Mouse (Mus musculus) layer of hippocampus, adult 8-10 months (tissue): ENCODE measurements around the gene Alox12b. TPM values are rescaled to one million over a fixed set of nuclear protein-coding genes. Genes with fewer than 3 reads are reported as not detected.

Source experiments
- DNase-seq, 2 experiments: peaks; one replicate each; pipeline ENCODE4 v3.0.0; 2022; ENCODE audit warnings: low spot score in 2 of 2
- total RNA-seq, 4 experiments: library from RNA; stranded (reverse); gene quantifications; 2 replicates each; pipeline ENCODE4 v1.2.4; 2022

The Alox12b gene
- total RNA-seq, result 10 to 100 TPM in 2 of 4 experiments, 1 to 10 TPM in 2; 5.9 to 14.5 (median 10.5) TPM

GRCm38 (mm10) chr11:69156800-69157199 is at the start of gene Alox12b:
Alox12b (plus strand) TSS chr11:69156989.
- no peak for DNase-seq

DNA sequence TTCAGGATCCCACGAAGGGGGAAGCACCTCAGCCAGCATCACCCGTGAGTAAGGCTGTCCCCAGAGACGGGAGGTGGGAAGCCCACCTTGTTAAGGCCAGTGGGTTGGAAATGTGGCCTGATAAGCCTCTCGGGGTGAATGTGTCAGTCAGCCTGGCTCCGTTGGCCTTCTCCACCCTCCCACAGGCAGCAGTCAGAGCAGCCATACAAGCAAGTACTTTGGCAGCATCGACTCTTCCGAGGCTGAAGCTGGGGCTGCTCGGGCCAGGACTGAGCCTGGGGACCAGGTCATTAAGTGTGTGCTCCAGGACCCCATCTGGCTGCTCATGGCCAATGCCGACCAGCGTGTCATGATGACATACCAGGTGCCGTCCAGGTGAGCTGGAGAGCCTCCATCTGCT is 49.1 kb upstream of the Alox12b start:
- DNase-seq, result peak in 1 of 2 experiments; percentile 5

DNA sequence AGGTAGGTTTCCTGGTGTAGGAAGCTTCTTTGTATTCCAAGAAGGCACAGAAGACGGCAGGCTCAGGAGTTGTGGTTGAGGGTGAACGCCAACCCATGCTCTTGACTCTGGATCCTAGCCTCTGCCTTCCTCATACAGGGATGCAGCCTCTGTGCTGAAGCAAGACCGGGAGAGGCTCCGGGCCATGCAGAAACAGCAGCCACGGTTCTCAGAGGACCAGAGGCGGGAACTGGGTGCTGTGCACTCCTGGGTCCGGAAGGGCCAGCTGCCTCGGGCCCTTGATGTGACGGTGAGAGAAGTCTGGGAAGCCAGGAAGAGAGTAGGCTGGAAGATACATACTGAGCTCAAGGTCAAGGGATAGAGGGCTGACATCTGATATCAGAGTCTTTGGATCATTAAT is 48.6 kb upstream of the Alox12b start:
- DNase-seq, result peak in 1 of 2 experiments; percentile 7

DNA sequence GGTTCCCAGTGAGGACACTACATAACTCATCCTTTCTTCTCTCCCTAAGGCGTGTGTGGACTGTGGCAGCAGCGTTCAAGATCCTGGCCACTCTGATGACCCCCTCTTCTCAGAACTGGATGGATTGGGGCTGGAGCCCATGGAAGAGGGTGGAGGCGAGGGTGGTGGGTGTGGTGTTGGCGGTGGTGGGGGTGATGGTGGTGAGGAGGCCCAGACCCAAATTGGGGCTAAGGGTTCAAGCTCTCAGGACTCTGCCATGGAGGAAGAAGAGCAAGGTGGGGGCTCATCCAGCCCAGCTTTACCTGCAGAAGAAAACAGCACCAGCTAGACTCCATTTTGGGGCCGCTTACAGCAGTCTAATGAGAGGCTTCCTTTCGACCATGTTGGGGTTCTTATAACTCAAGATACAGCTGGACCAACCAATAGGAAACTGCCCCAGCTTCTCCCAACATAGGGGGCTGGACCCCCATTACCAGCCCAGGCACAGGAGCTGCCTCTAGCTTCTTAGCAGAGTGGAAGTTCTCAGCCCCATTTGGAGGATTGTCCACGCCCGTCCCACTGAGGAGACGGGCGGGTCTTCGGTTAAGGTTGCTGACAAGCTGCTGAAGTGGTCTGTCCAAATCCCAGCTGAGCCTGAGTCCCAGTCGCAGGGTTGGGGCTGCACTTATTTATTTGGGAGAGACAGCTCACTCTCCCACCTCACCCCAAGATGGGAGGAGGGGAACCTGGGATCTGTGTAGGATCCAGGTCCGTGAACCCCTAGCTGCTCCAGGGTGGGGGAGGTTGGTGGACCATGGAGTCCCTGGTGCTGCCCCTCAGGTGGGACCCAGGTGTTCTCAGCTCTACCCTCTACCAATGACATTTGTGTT is 47.5 kb upstream of the Alox12b start:
- DNase-seq, result no peak

GRCm38 (mm10) chr11:69110319-69111046 is 46.3 kb upstream of the Alox12b start:
- peak in 1 of 2 experiments; percentile 94 for DNase-seq

DNA sequence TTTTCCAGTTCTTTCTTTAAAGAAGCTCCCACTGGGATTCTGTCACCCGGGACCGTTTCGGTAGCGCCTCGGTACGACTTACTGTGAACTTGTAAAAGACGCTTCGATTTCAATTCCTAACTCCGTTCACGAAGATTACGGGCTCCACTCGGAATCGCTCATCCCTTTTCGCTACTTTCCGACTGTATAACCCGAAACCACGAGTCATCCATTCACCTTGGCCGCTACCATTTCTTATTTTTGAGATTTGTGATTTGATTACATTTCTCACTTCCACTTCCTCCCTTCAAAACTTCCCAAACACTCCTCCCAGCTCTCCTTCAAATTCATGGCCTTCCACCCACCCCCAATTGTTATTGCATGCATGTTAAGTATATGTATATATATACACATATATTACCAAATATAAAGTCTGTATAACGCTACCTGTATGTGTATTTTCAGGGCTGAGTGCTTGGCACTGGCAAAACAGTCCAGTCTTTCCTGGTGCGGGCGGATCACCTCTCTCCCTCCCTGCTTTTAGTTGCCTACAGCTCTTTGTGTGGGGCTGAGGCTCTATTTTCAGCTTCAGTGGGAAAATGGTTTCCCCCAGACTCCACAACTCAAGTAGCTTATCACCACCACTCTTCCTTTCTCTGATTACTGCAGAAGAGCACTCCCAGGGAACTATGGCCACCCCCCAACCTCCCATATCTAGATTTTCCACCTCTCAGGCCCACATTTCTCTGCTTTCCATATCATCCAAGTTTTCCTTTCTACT is 45.6 kb upstream of the Alox12b start:
- DNase-seq, result no peak

DNA sequence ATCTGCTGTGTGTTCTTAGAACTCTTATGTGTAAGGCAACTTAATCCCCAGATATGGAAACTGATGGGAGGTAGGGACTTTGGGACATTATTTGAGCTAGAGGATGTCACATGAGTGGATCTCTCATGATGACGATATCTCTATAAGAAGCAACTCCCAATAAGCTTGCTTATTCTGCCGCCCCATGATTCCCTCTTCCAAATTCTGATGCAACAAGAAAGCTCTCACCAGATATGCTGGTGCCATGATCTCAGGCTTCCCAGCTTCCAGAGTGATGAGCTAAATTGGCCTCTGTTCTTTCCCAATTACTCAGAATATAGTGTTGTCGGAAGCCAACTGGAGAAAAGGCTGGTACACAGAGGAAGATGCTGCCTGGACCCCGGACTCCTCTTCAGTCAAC is 44.9 kb upstream of the Alox12b start:
- DNase-seq, result no peak

DNA sequence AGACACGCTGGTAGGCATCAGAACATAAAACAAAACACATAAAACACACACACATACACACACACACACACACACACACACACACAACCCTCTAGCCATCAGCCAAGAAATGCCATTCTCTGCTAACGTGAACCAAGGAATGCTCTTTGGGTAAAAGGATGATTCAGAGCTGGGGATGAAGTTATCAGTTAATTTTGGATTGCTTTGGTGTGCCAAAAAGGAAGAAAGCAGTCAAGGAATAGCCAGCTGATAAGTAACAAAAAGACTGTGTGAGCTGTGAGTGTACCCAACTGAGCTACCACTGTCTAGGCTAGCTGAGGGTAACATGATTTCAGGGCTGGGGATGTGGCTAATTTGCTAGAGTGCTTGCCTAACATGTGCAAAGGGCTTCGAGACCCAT is 42.8 kb upstream of the Alox12b start:
- no peak for DNase-seq

GRCm38 (mm10) chr11:69114621-69115020 is 42.2 kb upstream of the Alox12b start:
- DNase-seq, result no peak

DNA sequence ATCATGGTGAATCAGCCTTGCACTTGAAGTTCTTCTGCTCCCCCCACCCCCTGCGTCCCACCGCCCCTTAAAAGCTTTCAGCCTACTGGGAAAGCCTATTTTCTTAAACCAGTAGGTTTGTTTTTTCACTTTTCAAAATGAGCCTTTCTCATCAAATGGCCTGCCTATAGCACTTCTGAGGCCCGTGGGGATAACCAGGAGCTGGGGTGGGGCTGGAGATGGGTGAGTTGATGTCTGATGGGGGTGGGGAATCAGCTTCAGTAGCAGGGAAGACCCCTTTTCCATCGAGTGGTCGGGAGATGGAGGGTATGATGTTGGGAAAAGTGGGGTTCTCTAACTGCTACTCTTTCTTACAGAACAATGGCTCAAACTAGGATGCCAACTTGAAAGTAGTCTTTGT is 39.9 kb upstream of the Alox12b start:
- DNase-seq, result no peak

DNA sequence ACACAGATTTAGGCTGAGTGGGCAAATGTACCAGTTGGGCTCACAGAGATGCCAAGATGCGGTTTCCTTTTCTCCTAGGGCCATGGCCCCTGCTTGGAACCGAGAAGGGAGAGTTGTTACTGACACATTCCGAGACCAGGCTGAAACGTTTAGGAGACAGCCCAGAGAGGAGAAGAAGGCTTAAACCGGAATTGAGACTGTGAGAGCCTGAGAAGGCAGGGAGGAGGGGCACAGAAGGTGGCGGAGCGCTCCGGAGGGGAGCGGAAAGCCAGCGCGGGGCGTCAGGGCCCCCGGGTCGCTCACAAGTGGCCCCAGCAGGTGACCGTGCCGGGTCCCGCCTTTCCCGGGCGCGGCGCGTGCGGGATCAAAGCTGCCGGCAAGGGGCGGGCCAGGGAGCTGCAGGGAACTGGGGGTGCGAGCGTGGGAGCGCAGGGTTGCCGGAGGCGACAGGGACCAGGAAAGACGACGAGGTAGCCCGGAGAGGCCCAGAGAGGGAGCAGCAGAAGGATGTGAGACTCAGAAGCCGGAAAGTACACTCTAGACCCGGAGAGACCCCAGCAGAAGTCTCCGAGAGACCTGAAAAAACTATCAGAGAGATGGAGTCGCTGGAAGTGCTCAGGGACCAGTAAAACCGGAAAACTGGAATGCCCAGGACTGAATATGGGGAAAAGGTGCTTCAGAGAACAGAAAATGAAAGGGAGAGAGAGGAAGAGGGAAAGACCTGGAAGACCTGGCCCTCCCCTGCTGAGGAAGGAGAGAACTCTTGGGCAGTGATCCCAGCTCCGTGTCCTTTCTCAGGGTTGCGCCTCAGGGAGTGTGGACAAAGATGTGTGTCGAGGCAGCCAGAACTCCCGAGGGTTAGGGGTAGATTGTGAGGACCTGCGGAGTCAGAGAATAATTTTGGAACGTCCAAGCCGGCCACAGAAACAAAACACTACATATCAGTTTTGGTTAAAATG is 38.8 kb upstream of the Alox12b start:
- DNase-seq, result peak in 1 of 2 experiments; percentile 35

- peak; percentile 75 to 88 for DNase-seq
Measured at GRCm38 (mm10) chr11:69118765-69119164, 38.0 kb upstream of the Alox12b start.

GRCm38 (mm10) chr11:69119446-69120155 is 37.2 kb upstream of the Alox12b start:
- no peak for DNase-seq

GRCm38 (mm10) chr11:69120221-69121000 is 36.4 kb upstream of the Alox12b start, which contains the start of gene Hes7:
Hes7 (plus strand) TSS chr11:69120404.
- DNase-seq, result no peak

DNA sequence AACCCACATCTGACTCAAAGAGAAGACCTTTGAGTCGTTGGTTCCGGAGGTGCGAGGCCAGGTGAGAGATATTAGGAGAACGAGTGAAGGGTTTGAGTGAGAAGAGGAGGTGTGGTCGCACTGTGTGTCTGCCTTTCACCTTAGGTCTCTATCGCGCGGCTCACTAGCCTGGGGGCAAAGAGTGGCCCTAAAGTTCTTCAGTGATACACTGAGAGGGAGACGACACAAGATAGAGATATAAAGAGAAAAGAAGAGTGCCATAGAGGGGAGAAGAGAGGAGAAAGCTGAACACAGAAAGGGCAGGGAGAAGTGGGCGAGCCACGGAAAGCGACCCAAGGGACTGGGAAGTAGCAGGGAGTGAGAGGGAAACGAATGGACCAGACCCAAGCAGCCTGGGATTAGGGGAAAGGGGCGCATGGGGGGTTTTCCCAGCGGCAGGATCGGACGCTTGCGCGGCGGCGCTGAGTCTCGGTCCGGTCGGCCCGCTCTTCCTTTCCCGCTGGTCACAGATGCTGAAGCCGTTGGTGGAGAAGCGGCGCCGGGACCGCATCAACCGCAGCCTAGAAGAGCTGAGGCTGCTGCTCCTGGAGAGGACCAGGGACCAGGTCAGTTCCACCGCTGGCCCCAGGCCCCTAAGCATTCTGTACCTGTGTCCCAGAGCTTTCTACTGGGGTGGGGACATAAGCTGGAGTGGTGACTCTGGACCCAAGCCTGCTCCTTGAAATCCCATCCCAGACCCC is 35.6 kb upstream of the Alox12b start:
- DNase-seq, result no peak

GRCm38 (mm10) chr11:69121741-69122335 is 35.0 kb upstream of the Alox12b start:
- peak in 1 of 2 experiments; percentile 34 for DNase-seq

GRCm38 (mm10) chr11:69122336-69122951 is 34.3 kb upstream of the Alox12b start, which contains the start of gene 9130213A22Rik:
9130213A22Rik (minus strand) TSS chr11:69122589.
- peak; percentile 80 to 83 for DNase-seq
